Mouse (Mus musculus) MEL (cell line): ENCODE measurements at regions not wholly inside any gene's neighbourhood (a gene's known extent, or its start where the extent isn't known, plus 50 kb on each side); places are given as distances from the start of the nearest gene placed in this dataset.
"Not testable (repeated sequence)": the region's sequence is repeated elsewhere in the genome, so short reads cannot be mapped to it uniquely, and the experiment has no call there.

Source experiments
- DNase-seq: peaks from one replicate; pipeline ENCODE4 v3.0.0; 2011; ENCODE audit warnings: low read depth, low spot score
- H3K27ac ChIP-seq: 2 replicates; pipeline ENCODE4 v1.5.1; 2012; ENCODE audit warnings: low read depth, mild to moderate bottlenecking, control low read depth, low read length, moderate library complexity; ENCODE audit not compliant: control insufficient read depth
- H3K27me3 ChIP-seq, 2 experiments: fragments of 150-350 bp in 1 of 2; sonication (generic) in 1 of 2; 2 replicates each; pipeline ENCODE4 v1.6.1; 2012; ENCODE audit warnings: low read length in 2 of 2, mild to moderate bottlenecking in 2 of 2, improper control_type of control experiment in 1 of 2, moderate library complexity in 1 of 2; ENCODE audit not compliant: insufficient read depth in 2 of 2, control insufficient read depth in 1 of 2
- H3K36me3 ChIP-seq, 2 experiments: 2 replicates each; pipeline ENCODE4 v1.6.1; 2012 to 2014; ENCODE audit warnings: low read length in 2 of 2, improper control_type of control experiment in 1 of 2, inconsistent platforms in 1 of 2, mild to moderate bottlenecking in 1 of 2; ENCODE audit not compliant: insufficient read depth in 2 of 2, control insufficient read depth in 1 of 2
- H3K4me1 ChIP-seq, 2 experiments: fragments of 150-350 bp in 1 of 2; sonication (generic) in 1 of 2; 2 replicates each; pipeline ENCODE4 v1.6.1; 2012; ENCODE audit warnings: low read length in 2 of 2, improper control_type of control experiment in 1 of 2, mild to moderate bottlenecking in 1 of 2; ENCODE audit not compliant: insufficient read depth in 2 of 2, control insufficient read depth in 1 of 2
- H3K4me3 ChIP-seq, 2 experiments: fragments of 150-350 bp in 1 of 2; sonication (generic) in 1 of 2; 2 replicates each; pipeline ENCODE4 v1.5.1; 2012; ENCODE audit warnings: low read depth in 2 of 2, low read length in 2 of 2, mild to moderate bottlenecking in 2 of 2, moderate library complexity in 2 of 2, control low read depth in 1 of 2, improper control_type of control experiment in 1 of 2; ENCODE audit not compliant: control insufficient read depth in 1 of 2, insufficient read depth in 1 of 2
- H3K79me2 ChIP-seq: 2 replicates; pipeline ENCODE4 v1.6.1; 2012; ENCODE audit warnings: mild to moderate bottlenecking, low read length, moderate library complexity; ENCODE audit not compliant: control insufficient read depth, poor library complexity, insufficient read depth
- H3K9ac ChIP-seq: 2 replicates; pipeline ENCODE4 v1.6.1; 2012; ENCODE audit warnings: low read depth, mild to moderate bottlenecking, control low read depth, low read length, moderate library complexity; ENCODE audit not compliant: control insufficient read depth, poor library complexity, severe bottlenecking
- H3K9me3 ChIP-seq: fragments of 150-350 bp; sonication (generic); replicated peaks from 2 replicates; pipeline ENCODE4 v1.6.1; 2012; ENCODE audit warnings: mild to moderate bottlenecking, low read length, improper control_type of control experiment, moderate library complexity; ENCODE audit not compliant: insufficient read depth
- BHLHE40 ChIP-seq: IDR thresholded peaks from 2 replicates; pipeline ENCODE4 v1.6.1; 2012; ENCODE audit warnings: low read depth, mild to moderate bottlenecking, inconsistent platforms, low read length, improper control_type of control experiment, borderline replicate concordance
- EP300 ChIP-seq, 2 experiments: IDR thresholded peaks; 2 replicates each; pipeline ENCODE4 v1.6.1; 2011; ENCODE audit warnings: improper control_type of control experiment in 2 of 2, low read length in 2 of 2, low read depth in 1 of 2, mild to moderate bottlenecking in 1 of 2
- GABPA ChIP-seq: IDR thresholded peaks from 2 replicates; pipeline ENCODE4 v1.6.1; 2012; ENCODE audit warnings: low read depth, mild to moderate bottlenecking, inconsistent platforms, low read length, improper control_type of control experiment, moderate library complexity
- MAFK ChIP-seq: IDR thresholded peaks from 2 replicates; pipeline ENCODE4 v1.6.1; 2011; ENCODE audit warnings: low read depth, mild to moderate bottlenecking, low read length, improper control_type of control experiment, borderline replicate concordance
- MAX ChIP-seq: IDR thresholded peaks from 2 replicates; pipeline ENCODE4 v1.6.1; 2011; ENCODE audit warnings: low read length, improper control_type of control experiment
- MEF2A ChIP-seq: IDR thresholded peaks from 2 replicates; pipeline ENCODE4 v1.6.1; 2014; ENCODE audit warnings: low read depth, mild to moderate bottlenecking, inconsistent platforms, low read length, improper control_type of control experiment; ENCODE audit not compliant: poor library complexity, insufficient replicate concordance, severe bottlenecking; ENCODE audit errors: extremely low read depth
- MXI1 ChIP-seq: IDR thresholded peaks from 2 replicates; pipeline ENCODE4 v1.6.1; 2011; ENCODE audit warnings: mild to moderate bottlenecking, low read depth, low read length, improper control_type of control experiment
- MYB ChIP-seq: IDR thresholded peaks from 2 replicates; pipeline ENCODE4 v1.6.1; 2011; ENCODE audit warnings: mild to moderate bottlenecking, low read depth, low read length, improper control_type of control experiment
- MYC ChIP-seq: IDR thresholded peaks from 2 replicates; pipeline ENCODE4 v1.6.1; 2011; ENCODE audit warnings: low read depth, mild to moderate bottlenecking, low read length, improper control_type of control experiment, moderate library complexity
- NELFE ChIP-seq: IDR thresholded peaks from 2 replicates; pipeline ENCODE4 v1.6.1; 2011; ENCODE audit warnings: low read depth, low read length, improper control_type of control experiment
- POLR2A ChIP-seq, 2 experiments: IDR thresholded peaks; 2 replicates each; pipeline ENCODE4 v1.6.1; 2011 to 2012; ENCODE audit warnings: low read length in 2 of 2, mild to moderate bottlenecking in 2 of 2, control low read depth in 1 of 2, improper control_type of control experiment in 1 of 2, low read depth in 1 of 2, moderate library complexity in 1 of 2; ENCODE audit not compliant: control insufficient read depth in 1 of 2, insufficient read depth in 1 of 2, poor library complexity in 1 of 2
- RCOR1 ChIP-seq: IDR thresholded peaks from 2 replicates; pipeline ENCODE4 v1.6.1; 2012; ENCODE audit warnings: low read depth, mild to moderate bottlenecking, inconsistent platforms, low read length, improper control_type of control experiment
- TAL1 ChIP-seq: IDR thresholded peaks from 2 replicates; pipeline ENCODE4 v1.6.1; 2012; ENCODE audit warnings: mild to moderate bottlenecking, inconsistent platforms, low read length, moderate library complexity, mixed read lengths
- USF1 ChIP-seq: IDR thresholded peaks from 2 replicates; pipeline ENCODE4 v1.6.1; 2014; ENCODE audit warnings: low read depth, mild to moderate bottlenecking, inconsistent platforms, low read length, improper control_type of control experiment, moderate library complexity
- ZC3H11A ChIP-seq: IDR thresholded peaks from 2 replicates; pipeline ENCODE4 v1.6.1; 2012; ENCODE audit warnings: low read depth, mild to moderate bottlenecking, inconsistent platforms, low read length, improper control_type of control experiment
- ZMIZ1 ChIP-seq: IDR thresholded peaks from 2 replicates; pipeline ENCODE4 v1.6.1; 2012; ENCODE audit warnings: low read depth, mild to moderate bottlenecking, inconsistent platforms, low read length, improper control_type of control experiment, moderate library complexity

DNA sequence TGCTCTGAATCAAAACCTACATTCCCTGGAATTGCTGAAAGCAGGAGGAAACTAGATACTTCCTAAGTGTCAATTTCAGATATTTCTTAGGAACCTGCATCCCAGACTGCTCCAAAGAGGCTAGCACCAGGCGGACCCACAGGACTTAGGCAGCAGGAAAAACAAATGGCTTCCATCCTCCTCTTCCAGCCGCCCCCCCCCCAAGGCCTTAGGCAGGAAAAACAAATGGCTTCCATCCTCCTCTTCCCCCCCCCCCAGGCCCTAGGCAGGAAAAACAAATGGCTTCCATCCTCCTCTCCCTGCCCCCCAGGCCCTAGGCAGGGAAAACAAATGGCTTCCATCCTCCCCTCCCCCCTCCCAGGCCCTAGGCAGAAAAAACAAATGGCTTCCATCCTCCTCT, 64.5 kb upstream of the Nap1l2 start:
- H3K79me2 ChIP-seq: no peaks in the 10 kb centered on the region
- no peaks in the 10 kb centered on the region for H3K9me3 ChIP-seq
- H3K27ac ChIP-seq: no peak overlapping the region
- H3K36me3 ChIP-seq: no peaks in the 10 kb centered on the region
- no peaks in the 10 kb centered on the region for H3K4me1 ChIP-seq
- H3K27me3 ChIP-seq: no peaks in the 10 kb centered on the region
- TF ChIP-seq EP300 (IDR thresholded peaks at IDR 0.05; ENCODE audit: low read depth in 1 of 2, low read length in 2 of 2): no peak
- DNase-seq: no peak
- H3K4me3 ChIP-seq: no peak overlapping the region
- no peak overlapping the region for H3K9ac ChIP-seq

DNA sequence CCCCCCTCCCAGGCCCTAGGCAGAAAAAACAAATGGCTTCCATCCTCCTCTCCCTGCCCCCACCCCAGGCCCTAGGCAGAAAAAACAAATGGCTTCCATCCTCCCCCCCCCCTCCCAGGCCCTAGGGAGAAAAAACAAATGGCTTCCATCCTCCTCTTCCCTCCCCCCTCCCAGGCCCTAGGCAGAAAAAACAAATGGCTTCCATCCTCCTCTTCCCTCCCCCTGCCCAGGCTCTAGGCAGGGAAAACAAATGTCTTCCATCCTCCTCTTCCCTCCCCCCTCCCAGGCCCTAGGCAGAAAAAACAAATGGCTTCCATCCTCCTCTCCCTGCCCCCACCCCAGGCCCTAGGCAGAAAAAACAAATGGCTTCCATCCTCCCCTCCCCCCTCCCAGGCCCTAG, 65.0 kb upstream of the Nap1l2 start:
- not testable (repeated sequence) for H3K79me2 ChIP-seq, H3K4me3 ChIP-seq, H3K9ac ChIP-seq, H3K9me3 ChIP-seq, H3K27me3 ChIP-seq, H3K4me1 ChIP-seq, H3K27ac ChIP-seq, DNase-seq, H3K36me3 ChIP-seq

GRCm38 (mm10) chrX:103252056-103252850, 65.8 kb upstream of the Nap1l2 start:
- H3K4me3 ChIP-seq, H3K36me3 ChIP-seq: not testable (repeated sequence)

GRCm38 (mm10) chrX:103252881-103253280, 66.4 kb upstream of the Nap1l2 start:
- H3K4me3 ChIP-seq: no peak overlapping the region
- H3K9me3 ChIP-seq: no peaks in the 10 kb centered on the region
- no peaks in the 10 kb centered on the region for H3K4me1 ChIP-seq
- H3K27ac ChIP-seq: no peak overlapping the region
- TF ChIP-seq MEF2A (no peak), TAL1 (no peak), ZMIZ1 (no peak), MAFK (no peak), USF1 (no peak), EP300 (IDR thresholded peaks at IDR 0.05; ENCODE audit: low read depth in 1 of 2, low read length in 2 of 2) (no peak), POLR2A (IDR thresholded peaks at IDR 0.05; ENCODE audit: control insufficient read depth in 1 of 2, insufficient read depth in 1 of 2, low read depth in 1 of 2, low read length in 2 of 2, poor library complexity in 1 of 2) (no peak), NELFE (no peak), GABPA (no peak), RCOR1 (no peak), MYC (no peak), MXI1 (no peak), MAX (no peak), BHLHE40 (no peak), MYB (no peak), ZC3H11A (no peak)
- no peak overlapping the region for H3K9ac ChIP-seq
- no peaks in the 10 kb centered on the region for H3K36me3 ChIP-seq
- DNase-seq: no peak
- H3K27me3 ChIP-seq: no peaks in the 10 kb centered on the region
- H3K79me2 ChIP-seq: no peaks in the 10 kb centered on the region

More at GRCm38 (mm10) chrX:103252056-103252850, 65.8 kb upstream of the Nap1l2 start:
- H3K79me2 ChIP-seq, DNase-seq, H3K27ac ChIP-seq, H3K4me1 ChIP-seq, H3K9me3 ChIP-seq, H3K27me3 ChIP-seq, H3K9ac ChIP-seq: not testable (repeated sequence)
